Mouse (Mus musculus) embryonic facial prominence, embryonic 11.5 days (tissue): ENCODE data around the gene Trim46. TPM values are rescaled to one million over a fixed set of nuclear protein-coding genes. Genes with fewer than 3 reads are reported as not detected.
A peak's percentile ranks its signal among the peaks of the same experiment; 100 is the strongest.

Source experiments
- ATAC-seq: fragments of 200-750 bp; cut with Nextera tagmentation; replicated peaks from 2 replicates; pipeline ENCODE4 v1.8.0; 2017; ENCODE audit warnings: low read depth; ENCODE audit not compliant: insufficient number of reproducible peaks, low FRiP score, low TSS enrichment
- DNase-seq: peaks from one replicate; pipeline ENCODE4 v3.0.0-alpha.2; 2015; ENCODE audit warnings: low spot score
- H3K27ac ChIP-seq: fragments of 300-500 bp; sonication (generic); replicated peaks from 2 replicates; pipeline ENCODE4 v1.5.1; 2014; ENCODE audit warnings: mild to moderate bottlenecking, low read depth, low read length, control low read depth
- H3K27me3 ChIP-seq: fragments of 300-500 bp; sonication (generic); 2 replicates; pipeline ENCODE4 v1.6.1; 2014; ENCODE audit warnings: mild to moderate bottlenecking, low read length, moderate library complexity, mixed read lengths; ENCODE audit not compliant: control insufficient read depth, insufficient read depth
- H3K36me3 ChIP-seq: fragments of 300-500 bp; sonication (generic); replicated peaks from 2 replicates; pipeline ENCODE4 v1.6.1; 2014; ENCODE audit warnings: low read depth, mild to moderate bottlenecking, low read length, moderate library complexity, mixed read lengths; ENCODE audit not compliant: control insufficient read depth, insufficient read depth
- H3K4me1 ChIP-seq: fragments of 300-500 bp; sonication (generic); 2 replicates; pipeline ENCODE4 v1.6.1; 2014; ENCODE audit warnings: low read length, mixed read lengths; ENCODE audit not compliant: control insufficient read depth, insufficient read depth
- H3K4me2 ChIP-seq: fragments of 300-500 bp; sonication (generic); 2 replicates; pipeline ENCODE4 v1.6.1; 2014; ENCODE audit warnings: low read depth, mild to moderate bottlenecking, control low read depth, low read length, moderate library complexity
- H3K4me3 ChIP-seq: fragments of 300-500 bp; sonication (generic); 2 replicates; pipeline ENCODE4 v1.5.1; 2014; ENCODE audit warnings: low read depth, low read length, control low read depth
- H3K9ac ChIP-seq: fragments of 300-500 bp; sonication (generic); replicated peaks from 2 replicates; pipeline ENCODE4 v1.6.1; 2014; ENCODE audit warnings: mild to moderate bottlenecking, control low read depth, low read length
- H3K9me3 ChIP-seq: fragments of 300-500 bp; sonication (generic); replicated peaks from 2 replicates; pipeline ENCODE4 v1.6.1; 2016; ENCODE audit warnings: mild to moderate bottlenecking, low read length, inconsistent platforms, mixed read lengths; ENCODE audit not compliant: control insufficient read depth
- WGBS: fragments of 180-500 bp; shearing (Covaris S2); extraction: QIAGEN DNeasy Blood & Tissue Kit; methylation state at CpG from one replicate; pipeline ENCODE4 v1.1.7; 2014; 5-methylcytosine and 5-hydroxymethylcytosine counted together
- polyA plus RNA-seq: library from polyadenylated mRNA; unstranded; fragments of >200 nt; fragmentation: Nextera tagmentation; extraction: Ambion mirVana; gene quantifications from 2 replicates; pipeline ENCODE4 v1.2.1, GENCODE M21; 2014

Trim46 gene
- polyA plus RNA-seq, 1 experiment from 2014 or later: 3.0 TPM

- no peak overlapping the region for H3K4me3 ChIP-seq
- 75% methylated on average over 9 of the region's 9 CpGs for whole genome bisulfite sequencing
- no peaks in the 10 kb centered on the region; the same call in 1 of the 2 replicates for H3K36me3 ChIP-seq
- H3K9ac ChIP-seq: no peak overlapping the region
- no peaks in the 10 kb centered on the region for H3K9me3 ChIP-seq
- H3K27ac ChIP-seq: no peak overlapping the region
- no peak for ATAC-seq
- H3K4me1 ChIP-seq: peaks cover 6% of the 10 kb centered on the region
- H3K4me2 ChIP-seq: no peak overlapping the region
- peak; percentile 53 for DNase-seq
- H3K27me3 ChIP-seq: no peaks in the 10 kb centered on the region
Measured at GRCm38 (mm10) chr3:89242331-89242895, 3.7 kb downstream of the Trim46 start.

GRCm38 (mm10) chr3:89238494-89238893 lies 7.6 kb downstream of the Trim46 start:
- H3K27ac ChIP-seq: no peak overlapping the region
- WGBS: 81% methylated on average over 11 of the region's 12 CpGs
- no peak overlapping the region for H3K4me3 ChIP-seq
- no peaks in the 10 kb centered on the region for H3K27me3 ChIP-seq
- ATAC-seq: no peak
- H3K4me2 ChIP-seq: no peak overlapping the region
- no peaks in the 10 kb centered on the region for H3K9me3 ChIP-seq
- H3K36me3 ChIP-seq: no peaks in the 10 kb centered on the region; the same call in 1 of the 2 replicates
- H3K9ac ChIP-seq: no peak overlapping the region
- no peaks in the 10 kb centered on the region; the same call in 1 of the 2 replicates for H3K4me1 ChIP-seq
- no peak for DNase-seq

GRCm38 (mm10) chr3:89237682-89238081 lies 8.4 kb downstream of the Trim46 start:
- H3K27ac ChIP-seq: no peak overlapping the region
- no peaks in the 10 kb centered on the region; the same call in 1 of the 2 replicates for H3K36me3 ChIP-seq
- no peak overlapping the region for H3K4me2 ChIP-seq
- H3K9ac ChIP-seq: no peak overlapping the region
- 92% methylated on average over 21 of the region's 21 CpGs for WGBS
- H3K9me3 ChIP-seq: no peaks in the 10 kb centered on the region
- H3K27me3 ChIP-seq: no peaks in the 10 kb centered on the region
- no peak overlapping the region for H3K4me3 ChIP-seq
- no peaks in the 10 kb centered on the region for H3K4me1 ChIP-seq
- DNase-seq (no peak), ATAC-seq (no peak)

- H3K9ac ChIP-seq: no peak overlapping the region
- no peak overlapping the region for H3K4me2 ChIP-seq
- H3K4me3 ChIP-seq: no peak overlapping the region
- no peak for ATAC-seq
- H3K9me3 ChIP-seq: no peaks in the 10 kb centered on the region
- DNase-seq: no peak
- H3K36me3 ChIP-seq: no peaks in the 10 kb centered on the region; the same call in 1 of the 2 replicates
- WGBS: 90% methylated on average over 10 of the region's 10 CpGs
- H3K27me3 ChIP-seq: no peaks in the 10 kb centered on the region
- H3K27ac ChIP-seq: no peak overlapping the region
- no peaks in the 10 kb centered on the region for H3K4me1 ChIP-seq
Measured at GRCm38 (mm10) chr3:89236516-89236915, 9.6 kb downstream of the Trim46 start.

GRCm38 (mm10) chr3:89233562-89234110 lies 12.5 kb downstream of the Trim46 start:
- no peaks in the 10 kb centered on the region for H3K9me3 ChIP-seq
- ATAC-seq (no peak), DNase-seq (no peak)
- no peak overlapping the region for H3K9ac ChIP-seq
- H3K27ac ChIP-seq: no peak overlapping the region
- H3K4me1 ChIP-seq: peaks cover 5% of the 10 kb centered on the region
- H3K27me3 ChIP-seq: peaks cover 2% of the 10 kb centered on the region; the same call in 1 of the 2 replicates
- WGBS: 78% methylated on average over 14 of the region's 14 CpGs
- no peaks in the 10 kb centered on the region for H3K36me3 ChIP-seq
- no peak overlapping the region for H3K4me3 ChIP-seq
- H3K4me2 ChIP-seq: no peak overlapping the region

- Histone ChIP-seq H3K4me1 (peaks cover 6% of the 10 kb centered on the region), H3K27ac (no peak overlapping the region), H3K9me3 (no peaks in the 10 kb centered on the region), H3K4me3 (no peak overlapping the region), H3K36me3 (no peaks in the 10 kb centered on the region), H3K4me2 (no peak overlapping the region), H3K27me3 (peaks cover 2% of the 10 kb centered on the region; the same call in 1 of the 2 replicates), H3K9ac (no peak overlapping the region)
- no peak for ATAC-seq
- DNase-seq: no peak
- 58% methylated on average over 6 of the region's 6 CpGs for WGBS
Measured at GRCm38 (mm10) chr3:89232614-89233013, 13.5 kb downstream of the Trim46 start.

- Histone ChIP-seq H3K9me3 (no peaks in the 10 kb centered on the region), H3K4me3 (no peak overlapping the region), H3K27ac (no peak overlapping the region), H3K27me3 (peaks cover 2% of the 10 kb centered on the region; the same call in 1 of the 2 replicates), H3K4me1 (peaks cover 6% of the 10 kb centered on the region), H3K4me2 (no peak overlapping the region), H3K36me3 (no peaks in the 10 kb centered on the region), H3K9ac (no peak overlapping the region)
- ATAC-seq: no peak
- no peak for DNase-seq
- WGBS: 74% methylated on average over 16 of the region's 16 CpGs
Measured at GRCm38 (mm10) chr3:89231772-89232275, 14.3 kb downstream of the Trim46 start.

GRCm38 (mm10) chr3:89231345-89231744 lies 14.8 kb downstream of the Trim46 start:
- WGBS: 64% methylated on average over 7 of the region's 7 CpGs
- no peak overlapping the region for H3K4me2 ChIP-seq
- H3K4me3 ChIP-seq: no peak overlapping the region
- DNase-seq (no peak), ATAC-seq (no peak)
- peaks cover 6% of the 10 kb centered on the region for H3K4me1 ChIP-seq
- no peaks in the 10 kb centered on the region for H3K9me3 ChIP-seq
- H3K27me3 ChIP-seq: peaks cover 2% of the 10 kb centered on the region; the same call in 1 of the 2 replicates
- no peaks in the 10 kb centered on the region for H3K36me3 ChIP-seq
- no peak overlapping the region for H3K9ac ChIP-seq
- no peak overlapping the region for H3K27ac ChIP-seq
